Mouse (Mus musculus): ENCODE measurements around the gene Ehd1. TPM values are rescaled to one million over a fixed set of nuclear protein-coding genes. Genes with fewer than 3 reads are reported as not detected.

Ehd1 gene
- total RNA-seq, 1 experiment: 162 TPM

- TF ChIP-seq HCFC1 (IDR thresholded peaks at IDR 0.05; ENCODE audit: borderline replicate concordance, insufficient read depth, low read length) (no peak), ZNF384 (IDR thresholded peaks at IDR 0.05; ENCODE audit: low read depth, low read length) (no peak)
- Histone ChIP-seq H3K9ac (ENCODE audit: insufficient read depth, low read depth, low read length, poor library complexity, severe bottlenecking) (no peak overlapping the region; the same call in 1 of the 2 replicates), H3K4me1 (ENCODE audit: control insufficient read depth in 2 of 2, insufficient read depth in 2 of 2, low read length in 2 of 2, poor library complexity in 1 of 2) (peaks cover 10 to 23% of the 10 kb centered on the region in 2 experiments; a peak in 3 of 4 replicates), H3K27ac (ENCODE audit: insufficient read depth, low read depth, low read length, poor library complexity, severe bottlenecking) (peak overlapping the region; percentile 90; the same call in 1 of the 2 replicates), H3K4me3 (ENCODE audit: insufficient read depth in 1 of 2, low read depth in 1 of 2, low read length in 2 of 2, poor library complexity in 1 of 2, severe bottlenecking in 1 of 2) (peak overlapping the region in 1 of 2 experiments; percentile 58; a peak in 2 of 4 replicates), H3K9me3 (ENCODE audit: control insufficient read depth, insufficient read depth, low read depth, low read length) (no peaks in the 10 kb centered on the region), H3K36me3 (ENCODE audit: control insufficient read depth, insufficient read depth, low read length, poor library complexity, severe bottlenecking) (peaks cover 14% of the 10 kb centered on the region)
- DNase-seq (ENCODE audit: low read depth, low spot score): no peak
- in situ Hi-C loops (cut with MboI; ENCODE audit: low sequenced_read_pairs in 2 of 2, unreplicated experiment in 2 of 2): no loop called here
Observed at GRCm38 (mm10) chr19:6240725-6241124, 35.8 kb upstream of the Ehd1 start.

GRCm38 (mm10) chr19:6241274-6242107 is 35.0 kb upstream of the Ehd1 start, which contains the start of gene Atg2a:
Gene Atg2a, plus strand, starts transcription at chr19:6241668.
- peak; percentile 68; the same call in 1 of the 2 replicates for TF ChIP-seq MAFK (IDR thresholded peaks at IDR 0.05; ENCODE audit: insufficient read depth, low read depth, low read length)
- peak; percentile 100 for TF ChIP-seq ZNF384 (IDR thresholded peaks at IDR 0.05; ENCODE audit: low read depth, low read length)
- no peak for TF ChIP-seq ZC3H11A (IDR thresholded peaks at IDR 0.05; ENCODE audit: borderline replicate concordance, low read depth, low read length)
- TF ChIP-seq HCFC1 (IDR thresholded peaks at IDR 0.05; ENCODE audit: borderline replicate concordance, insufficient read depth, low read length): peak; percentile 67
- Histone ChIP-seq H3K9me3 (ENCODE audit: control insufficient read depth, insufficient read depth, low read depth, low read length) (no peaks in the 10 kb centered on the region), H3K4me1 (ENCODE audit: control insufficient read depth in 2 of 2, insufficient read depth in 2 of 2, low read length in 2 of 2, poor library complexity in 1 of 2) (peaks cover 9 to 20% of the 10 kb centered on the region in 2 experiments; a peak in 3 of 4 replicates), H3K9ac (ENCODE audit: insufficient read depth, low read depth, low read length, poor library complexity, severe bottlenecking) (peak within 1 kb of the TSS; percentile 93), H3K4me3 (ENCODE audit: insufficient read depth in 1 of 2, low read depth in 1 of 2, low read length in 2 of 2, poor library complexity in 1 of 2, severe bottlenecking in 1 of 2) (peak within 1 kb of the TSS; percentile 93 to 96), H3K36me3 (ENCODE audit: control insufficient read depth, insufficient read depth, low read length, poor library complexity, severe bottlenecking) (peaks cover 19% of the 10 kb centered on the region), H3K27ac (ENCODE audit: insufficient read depth, low read depth, low read length, poor library complexity, severe bottlenecking) (peak within 1 kb of the TSS; percentile 90)
- in situ Hi-C loops (cut with MboI; ENCODE audit: low sequenced_read_pairs in 2 of 2, unreplicated experiment in 2 of 2): no loop called here
- DNase-seq (ENCODE audit: low read depth, low spot score): peak; percentile 98

- Histone ChIP-seq H3K27ac (ENCODE audit: insufficient read depth, low read depth, low read length, poor library complexity, severe bottlenecking) (peak overlapping the region; percentile 73), H3K9ac (ENCODE audit: insufficient read depth, low read depth, low read length, poor library complexity, severe bottlenecking) (peak overlapping the region; percentile 93), H3K4me3 (ENCODE audit: insufficient read depth in 1 of 2, low read depth in 1 of 2, low read length in 2 of 2, poor library complexity in 1 of 2, severe bottlenecking in 1 of 2) (peak overlapping the region; percentile 93 to 96), H3K9me3 (ENCODE audit: control insufficient read depth, insufficient read depth, low read depth, low read length) (no peaks in the 10 kb centered on the region), H3K36me3 (ENCODE audit: control insufficient read depth, insufficient read depth, low read length, poor library complexity, severe bottlenecking) (peaks cover 25% of the 10 kb centered on the region), H3K4me1 (ENCODE audit: control insufficient read depth in 2 of 2, insufficient read depth in 2 of 2, low read length in 2 of 2, poor library complexity in 1 of 2) (peaks cover 7 to 20% of the 10 kb centered on the region in 2 experiments; a peak in 3 of 4 replicates)
- TF ChIP-seq ZC3H11A (IDR thresholded peaks at IDR 0.05; ENCODE audit: borderline replicate concordance, low read depth, low read length) (no peak), MAFK (IDR thresholded peaks at IDR 0.05; ENCODE audit: insufficient read depth, low read depth, low read length) (no peak), CHD2 (IDR thresholded peaks at IDR 0.05; ENCODE audit: low read depth, low read length) (no peak), ZNF384 (IDR thresholded peaks at IDR 0.05; ENCODE audit: low read depth, low read length) (no peak), HCFC1 (IDR thresholded peaks at IDR 0.05; ENCODE audit: borderline replicate concordance, insufficient read depth, low read length) (no peak)
- in situ Hi-C loops (cut with MboI; ENCODE audit: low sequenced_read_pairs in 2 of 2, unreplicated experiment in 2 of 2): no loop called here
- peak; percentile 77 for DNase-seq (ENCODE audit: low read depth, low spot score)
Observed at GRCm38 (mm10) chr19:6242281-6242680, 34.2 kb upstream of the Ehd1 start.

DNA sequence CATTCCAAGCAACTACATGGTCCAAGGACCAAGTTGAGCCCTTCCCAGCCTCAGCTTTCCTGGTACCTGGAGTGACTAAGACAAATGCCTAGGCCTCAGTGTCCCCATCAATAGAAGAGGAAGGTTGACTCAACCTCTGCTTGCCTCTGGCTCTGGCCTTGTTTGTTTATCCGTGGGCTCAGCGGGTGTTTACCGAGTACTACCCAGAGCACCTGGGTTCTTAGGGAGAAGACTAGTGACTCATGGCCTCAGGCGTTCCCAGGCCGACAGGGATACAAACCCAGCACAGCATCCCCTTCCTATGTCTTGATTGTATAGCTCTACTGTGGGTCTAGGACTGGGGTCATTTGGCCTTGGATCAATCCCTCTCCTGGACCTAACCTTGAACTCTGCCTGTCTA is 33.3 kb upstream of the Ehd1 start:
- Histone ChIP-seq H3K4me1 (ENCODE audit: control insufficient read depth in 2 of 2, insufficient read depth in 2 of 2, low read length in 2 of 2, poor library complexity in 1 of 2) (peaks cover 7 to 22% of the 10 kb centered on the region in 2 experiments; a peak in 3 of 4 replicates), H3K9me3 (ENCODE audit: control insufficient read depth, insufficient read depth, low read depth, low read length) (no peaks in the 10 kb centered on the region), H3K27ac (ENCODE audit: insufficient read depth, low read depth, low read length, poor library complexity, severe bottlenecking) (no peak overlapping the region), H3K4me3 (ENCODE audit: insufficient read depth in 1 of 2, low read depth in 1 of 2, low read length in 2 of 2, poor library complexity in 1 of 2, severe bottlenecking in 1 of 2) (no peak overlapping the region), H3K9ac (ENCODE audit: insufficient read depth, low read depth, low read length, poor library complexity, severe bottlenecking) (no peak overlapping the region; the same call in 1 of the 2 replicates), H3K36me3 (ENCODE audit: control insufficient read depth, insufficient read depth, low read length, poor library complexity, severe bottlenecking) (peaks cover 33% of the 10 kb centered on the region)
- TF ChIP-seq MAFK (IDR thresholded peaks at IDR 0.05; ENCODE audit: insufficient read depth, low read depth, low read length) (no peak), ZNF384 (IDR thresholded peaks at IDR 0.05; ENCODE audit: low read depth, low read length) (no peak), ZC3H11A (IDR thresholded peaks at IDR 0.05; ENCODE audit: borderline replicate concordance, low read depth, low read length) (no peak), CHD2 (IDR thresholded peaks at IDR 0.05; ENCODE audit: low read depth, low read length) (no peak), HCFC1 (IDR thresholded peaks at IDR 0.05; ENCODE audit: borderline replicate concordance, insufficient read depth, low read length) (no peak)
- DNase-seq (ENCODE audit: low read depth, low spot score): no peak
- in situ Hi-C loops (cut with MboI; ENCODE audit: low sequenced_read_pairs in 2 of 2, unreplicated experiment in 2 of 2): no loop called here
